Mouse (Mus musculus) bone marrow macrophage, adult 2 months (primary cell): ENCODE measurements around the gene Camk2n2. TPM values are rescaled to one million over a fixed set of nuclear protein-coding genes. Genes with fewer than 3 reads are reported as not detected.

ENCODE experiments used
- H3K27ac ChIP-seq: 2 replicates; pipeline ENCODE4 v1.5.1; 2012; ENCODE audit warnings: low read depth, low read length; ENCODE audit not compliant: insufficient read depth
- H3K4me1 ChIP-seq: 2 replicates; pipeline ENCODE4 v1.6.1; 2012; ENCODE audit warnings: low read length; ENCODE audit not compliant: control insufficient read depth, insufficient read depth
- H3K4me3 ChIP-seq: 2 replicates; pipeline ENCODE4 v1.5.1; 2012; ENCODE audit warnings: mild to moderate bottlenecking, low read length, moderate library complexity; ENCODE audit not compliant: insufficient read depth
- CTCF ChIP-seq: IDR thresholded peaks from 2 replicates; pipeline ENCODE4 v1.5.1; 2012; ENCODE audit warnings: low read depth, mild to moderate bottlenecking, low read length, moderate library complexity
- POLR2A ChIP-seq: IDR thresholded peaks from 2 replicates; pipeline ENCODE4 v1.6.1; 2012; ENCODE audit warnings: mild to moderate bottlenecking, low read depth, low read length, borderline replicate concordance
- polyA plus RNA-seq: library from polyadenylated mRNA; stranded (reverse); fragments of >200 nt; gene quantifications from 2 replicates; pipeline ENCODE4 v1.2.4, GENCODE M21; 2012; ENCODE audit not compliant: missing spikeins, insufficient read depth, insufficient read length

The Camk2n2 gene
- polyA plus RNA-seq, 1 experiment = 2.7 TPM

DNA sequence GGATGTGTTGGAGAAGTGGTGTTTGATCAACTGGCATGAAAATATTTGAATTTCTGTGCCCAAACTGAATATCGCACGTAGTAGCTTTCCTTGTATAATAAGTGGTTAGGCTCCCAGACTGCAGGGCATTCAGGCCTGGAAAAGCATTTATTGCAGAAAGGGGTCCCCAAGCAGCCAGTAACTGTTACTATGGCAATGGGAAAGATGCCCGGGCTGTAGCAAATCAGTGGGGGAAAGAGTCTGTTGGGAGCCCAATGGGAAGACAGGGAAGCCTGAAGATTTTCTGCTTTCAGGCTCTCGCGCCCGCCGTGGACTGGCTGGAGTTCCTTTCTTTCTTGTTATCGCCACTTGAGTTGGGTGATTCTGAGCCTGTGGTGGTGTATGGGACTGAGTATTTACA is 17.3 kb upstream of the Camk2n2 start:
- Histone ChIP-seq H3K27ac (no peak overlapping the region), H3K4me3 (no peak overlapping the region), H3K4me1 (peaks cover 3% of the 10 kb centered on the region; the same call in 1 of the 2 replicates)
- no peak for TF ChIP-seq CTCF

- H3K4me1 ChIP-seq = peaks cover 3% of the 10 kb centered on the region; the same call in 1 of the 2 replicates
- H3K27ac ChIP-seq = no peak overlapping the region
- no peak overlapping the region for H3K4me3 ChIP-seq
- no peak for TF ChIP-seq CTCF
- TF ChIP-seq POLR2A = no peak
Measured at GRCm38 (mm10) chr16:20637410-20637809, 16.3 kb upstream of the Camk2n2 start.

- H3K4me3 ChIP-seq = peak within 1 kb of the TSS; percentile 41
- TF ChIP-seq POLR2A (no peak), CTCF (no peak)
- H3K4me1 ChIP-seq = no peaks in the 10 kb centered on the region; the same call in 1 of the 2 replicates
- no peak within 1 kb of the TSS for H3K27ac ChIP-seq
Measured at GRCm38 (mm10) chr16:20629731-20630634, 8.9 kb upstream of the Camk2n2 start, which contains the start of gene Ece2. Gene Ece2 (plus strand): TSS chr16:20629828.

- H3K27ac ChIP-seq = no peak overlapping the region
- TF ChIP-seq CTCF (no peak), POLR2A (no peak)
- no peak overlapping the region for H3K4me3 ChIP-seq
- H3K4me1 ChIP-seq = no peaks in the 10 kb centered on the region; the same call in 1 of the 2 replicates
Measured at GRCm38 (mm10) chr16:20628871-20629391, 7.8 kb upstream of the Camk2n2 start.

GRCm38 (mm10) chr16:20623211-20623610 is 2.1 kb upstream of the Camk2n2 start:
- TF ChIP-seq CTCF (no peak), POLR2A (no peak)
- Histone ChIP-seq H3K4me3 (no peak overlapping the region), H3K27ac (no peak overlapping the region), H3K4me1 (peaks cover 11% of the 10 kb centered on the region)

DNA sequence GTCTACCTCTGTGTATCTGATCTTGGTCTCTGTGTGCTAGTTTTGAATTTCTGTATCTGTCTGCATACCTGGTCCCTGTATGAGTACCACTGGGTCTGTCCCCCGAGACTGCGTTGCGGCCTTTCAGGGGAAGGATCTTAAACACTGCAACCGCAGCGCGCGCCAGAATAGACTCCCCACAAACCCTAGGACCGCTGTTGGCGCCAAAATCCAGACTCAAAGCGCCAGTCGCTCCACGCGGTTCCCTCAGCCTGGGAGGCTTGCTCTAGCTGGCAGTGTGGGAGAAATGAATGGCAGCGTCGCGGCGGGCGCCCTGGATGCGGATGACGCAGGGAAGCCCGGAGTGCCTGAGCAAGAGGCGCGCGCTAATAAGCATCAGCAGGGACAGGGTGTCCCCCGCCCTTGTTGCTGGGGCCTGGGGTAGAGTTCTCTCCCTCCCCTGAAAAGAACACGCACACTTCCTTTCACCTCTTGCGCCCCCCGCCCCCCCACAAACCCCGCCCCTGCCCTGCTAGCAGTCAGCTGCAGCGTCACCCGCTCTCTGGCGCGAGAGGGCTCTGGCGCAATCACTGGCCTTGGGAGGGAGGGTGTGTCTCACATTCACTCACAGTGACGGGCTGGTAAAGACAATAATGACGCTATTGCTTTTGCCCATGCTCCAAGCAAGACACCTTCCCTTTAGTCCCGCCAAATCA is 1.1 kb upstream of the Camk2n2 start:
- peaks cover 11% of the 10 kb centered on the region for H3K4me1 ChIP-seq
- no peak for TF ChIP-seq CTCF
- TF ChIP-seq POLR2A = no peak
- peak overlapping the region; percentile 17 for H3K27ac ChIP-seq
- peak overlapping the region; percentile 60 for H3K4me3 ChIP-seq

DNA sequence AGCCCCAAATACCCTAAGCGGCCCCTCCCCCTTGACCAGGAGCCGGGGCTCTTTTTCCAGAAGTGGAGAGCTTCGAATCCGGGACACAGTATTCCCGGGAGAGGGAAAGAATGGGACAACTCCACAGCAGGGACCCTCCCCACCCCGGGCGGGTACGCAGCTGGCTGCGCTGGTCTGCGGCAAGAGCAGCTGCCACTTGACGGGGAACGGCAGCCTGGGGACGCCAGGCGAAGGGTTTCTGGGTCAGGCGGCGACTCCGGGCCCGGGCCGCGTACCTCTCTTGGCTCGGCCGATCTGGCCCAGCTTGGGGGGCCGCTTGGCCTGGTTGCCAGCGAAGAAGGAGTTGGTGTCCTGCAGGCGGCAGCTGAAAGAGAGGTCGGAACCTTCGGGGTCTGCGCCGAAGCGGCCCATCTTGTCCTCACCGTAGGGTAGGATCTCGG is 316 bp downstream of the Camk2n2 start:
- Histone ChIP-seq H3K4me3 (peak overlapping the region; percentile 60), H3K4me1 (peaks cover 11% of the 10 kb centered on the region), H3K27ac (no peak overlapping the region)
- TF ChIP-seq POLR2A = no peak

GRCm38 (mm10) chr16:20620399-20620735 is 720 bp downstream of the Camk2n2 start:
- no peak overlapping the region for H3K27ac ChIP-seq
- TF ChIP-seq POLR2A (no peak), CTCF (no peak)
- peak overlapping the region; percentile 60 for H3K4me3 ChIP-seq
- H3K4me1 ChIP-seq = peaks cover 11% of the 10 kb centered on the region

DNA sequence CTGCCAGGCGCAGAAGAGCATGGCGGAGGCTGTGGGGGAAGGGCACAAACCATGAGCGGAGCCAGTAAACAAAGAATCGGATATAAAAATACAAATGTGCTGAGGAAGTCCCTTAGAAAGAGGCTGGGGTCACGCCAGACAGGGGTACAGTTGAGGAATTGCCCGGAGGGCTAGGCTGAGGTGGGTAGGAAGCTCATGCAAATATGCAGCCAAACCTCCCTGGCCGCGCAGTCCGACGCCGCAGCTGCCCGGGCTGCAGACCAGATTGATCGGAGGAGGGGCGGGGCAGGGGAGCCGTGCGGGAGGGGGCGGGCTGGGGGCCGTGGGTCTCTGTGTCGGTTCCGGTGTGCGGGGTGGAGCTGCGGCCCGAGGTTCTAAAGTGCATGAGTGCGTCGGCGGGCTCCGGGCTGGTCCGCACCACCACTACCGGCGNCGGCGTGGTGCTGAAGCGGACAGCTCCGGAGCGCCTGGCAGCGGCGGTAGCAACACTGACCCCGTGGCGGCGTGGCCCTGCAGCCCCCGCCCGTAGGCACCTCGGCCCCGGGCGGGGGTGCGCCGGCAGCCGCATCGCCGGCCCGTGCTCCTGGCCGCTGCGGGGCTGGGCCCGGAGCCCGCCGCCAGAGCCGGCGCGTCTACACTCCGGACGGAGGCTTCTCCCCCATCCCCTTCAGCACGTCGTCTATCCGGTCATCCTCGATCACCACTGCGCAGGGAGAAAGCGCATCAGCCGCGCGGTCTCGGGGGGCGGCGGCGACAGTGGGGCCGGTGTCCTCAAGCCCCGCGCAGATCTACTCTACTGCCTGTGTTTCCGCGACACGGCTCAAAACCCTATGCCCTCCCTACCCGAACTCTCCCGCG is 1.3 kb downstream of the Camk2n2 start:
- TF ChIP-seq CTCF = no peak
- no peak for TF ChIP-seq POLR2A
- H3K4me3 ChIP-seq = peak overlapping the region; percentile 60
- H3K4me1 ChIP-seq = peaks cover 11% of the 10 kb centered on the region
- no peak overlapping the region for H3K27ac ChIP-seq
